Mouse (Mus musculus) midbrain, embryonic 11.5 days (tissue): ENCODE results near the gene Msmb. TPM values are rescaled to one million over a fixed set of nuclear protein-coding genes. Genes with fewer than 3 reads are reported as not detected.
"Not testable (repeated sequence)": the region's sequence is repeated elsewhere in the genome, so short reads cannot be mapped to it uniquely, and the experiment has no call there.

ENCODE experiments used
- ATAC-seq: fragments of 200-750 bp; cut with Nextera tagmentation; 2 replicates; pipeline ENCODE4 v1.8.0; 2017; ENCODE audit warnings: moderate TSS enrichment, moderate library complexity; ENCODE audit not compliant: low FRiP score
- DNase-seq: peaks from one replicate; pipeline ENCODE4 v3.0.0; 2015; ENCODE audit warnings: low spot score; ENCODE audit errors: missing footprints
- H3K27ac ChIP-seq: fragments of 300-500 bp; sonication (generic); 2 replicates; pipeline ENCODE4 v1.5.1; 2014; ENCODE audit warnings: low read depth, low read length
- H3K27me3 ChIP-seq: fragments of 300-500 bp; sonication (generic); 2 replicates; pipeline ENCODE4 v1.6.1; 2014; ENCODE audit warnings: mild to moderate bottlenecking, low read length, moderate library complexity, mixed read lengths; ENCODE audit not compliant: control insufficient read depth, insufficient read depth
- H3K36me3 ChIP-seq: fragments of 300-500 bp; sonication (generic); 2 replicates; pipeline ENCODE4 v1.6.1; 2014; ENCODE audit warnings: mild to moderate bottlenecking, low read length, moderate library complexity, mixed read lengths; ENCODE audit not compliant: control insufficient read depth, insufficient read depth
- H3K4me1 ChIP-seq: fragments of 300-500 bp; sonication (generic); 2 replicates; pipeline ENCODE4 v1.6.1; 2014; ENCODE audit warnings: low read length; ENCODE audit not compliant: control insufficient read depth, insufficient read depth
- H3K4me2 ChIP-seq: fragments of 300-500 bp; sonication (generic); 2 replicates; pipeline ENCODE4 v1.6.1; 2014; ENCODE audit warnings: mild to moderate bottlenecking, moderate library complexity
- H3K4me3 ChIP-seq: fragments of 300-500 bp; sonication (generic); 2 replicates; pipeline ENCODE4 v1.5.1; 2014; ENCODE audit warnings: low read depth, low read length
- H3K9ac ChIP-seq: fragments of 300-500 bp; sonication (generic); 2 replicates; pipeline ENCODE4 v1.6.1; 2014; ENCODE audit warnings: low read length
- H3K9me3 ChIP-seq: fragments of 300-500 bp; sonication (generic); 2 replicates; pipeline ENCODE4 v1.6.1; 2016; ENCODE audit warnings: low read length; ENCODE audit not compliant: control insufficient read depth
- WGBS: fragments of 180-500 bp; shearing (Covaris S2); extraction: QIAGEN DNeasy Blood & Tissue Kit; methylation state at CpG from one replicate; pipeline ENCODE4 v1.1.7; 2014; 5-methylcytosine and 5-hydroxymethylcytosine counted together
- polyA plus RNA-seq: library from polyadenylated mRNA; unstranded; fragments of >200 nt; fragmentation: Nextera tagmentation; extraction: Ambion mirVana; gene quantifications from 2 replicates; pipeline ENCODE4 v1.2.1, GENCODE M21; 2014

Msmb gene
- polyA plus RNA-seq, 1 experiment from 2014 or later: not detected

DNA sequence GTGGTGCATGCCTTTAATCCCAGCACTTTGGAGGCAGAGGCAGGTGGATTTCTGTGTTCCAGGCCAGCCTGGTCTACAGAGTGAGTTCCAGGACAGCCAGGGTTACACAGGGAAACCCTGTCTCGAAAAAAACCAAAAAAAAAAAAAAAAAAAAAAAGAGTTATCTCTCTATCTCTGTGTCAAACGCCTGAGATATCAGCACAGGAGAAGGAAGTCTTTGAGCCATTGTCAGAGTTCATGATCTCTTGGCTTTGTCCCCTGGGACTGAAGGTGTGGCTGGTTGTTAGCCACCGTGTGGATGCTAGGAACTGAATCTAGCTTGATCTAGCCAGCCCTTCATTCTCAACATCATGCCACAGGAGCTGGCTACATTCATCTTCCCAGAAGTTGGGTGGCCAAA lies 5.4 kb upstream of the Msmb start:
- H3K9ac ChIP-seq, H3K4me2 ChIP-seq, H3K27ac ChIP-seq, DNase-seq, H3K4me1 ChIP-seq, H3K4me3 ChIP-seq, ATAC-seq, H3K36me3 ChIP-seq, H3K9me3 ChIP-seq, H3K27me3 ChIP-seq: not testable (repeated sequence)
- 81% methylated on average over 3 of the region's 3 CpGs for WGBS

DNA sequence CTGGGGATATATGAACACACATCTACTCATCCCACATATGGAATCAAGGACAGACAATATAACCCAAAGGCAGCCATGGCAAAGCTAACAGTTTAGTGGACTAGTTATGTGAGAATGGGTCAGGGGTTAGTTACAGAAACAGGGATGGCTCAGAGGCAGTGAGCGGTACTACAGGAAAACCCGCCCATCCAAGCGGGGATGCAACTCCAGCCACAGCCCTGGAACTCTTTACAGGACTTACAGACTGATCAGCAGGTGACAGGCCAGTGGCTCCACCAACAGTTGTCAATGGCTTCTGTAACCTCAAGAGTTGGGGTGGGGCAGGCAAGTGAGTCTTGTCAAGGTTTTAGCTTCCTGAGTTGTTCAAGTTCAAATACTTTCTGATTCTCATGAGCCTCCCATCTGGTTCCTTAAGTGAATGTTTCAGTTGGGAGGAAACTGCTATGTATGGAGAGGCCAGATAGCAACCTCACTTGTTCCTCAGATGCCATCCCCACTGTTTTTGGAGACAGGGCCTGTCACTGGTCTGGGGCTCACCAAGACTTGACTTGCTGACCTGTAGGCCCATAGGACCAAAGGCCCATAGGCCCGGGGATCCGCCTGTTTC lies 1.4 kb upstream of the Msmb start:
- H3K36me3 ChIP-seq: no peaks in the 10 kb centered on the region
- ATAC-seq: no peak
- no peak overlapping the region for H3K9ac ChIP-seq
- no peaks in the 10 kb centered on the region for H3K4me1 ChIP-seq
- H3K9me3 ChIP-seq: no peaks in the 10 kb centered on the region
- no peak overlapping the region for H3K4me3 ChIP-seq
- H3K27ac ChIP-seq: no peak overlapping the region
- 79% methylated on average over 5 of the region's 5 CpGs for WGBS
- no peak overlapping the region for H3K4me2 ChIP-seq
- no peaks in the 10 kb centered on the region for H3K27me3 ChIP-seq
- no peak for DNase-seq

DNA sequence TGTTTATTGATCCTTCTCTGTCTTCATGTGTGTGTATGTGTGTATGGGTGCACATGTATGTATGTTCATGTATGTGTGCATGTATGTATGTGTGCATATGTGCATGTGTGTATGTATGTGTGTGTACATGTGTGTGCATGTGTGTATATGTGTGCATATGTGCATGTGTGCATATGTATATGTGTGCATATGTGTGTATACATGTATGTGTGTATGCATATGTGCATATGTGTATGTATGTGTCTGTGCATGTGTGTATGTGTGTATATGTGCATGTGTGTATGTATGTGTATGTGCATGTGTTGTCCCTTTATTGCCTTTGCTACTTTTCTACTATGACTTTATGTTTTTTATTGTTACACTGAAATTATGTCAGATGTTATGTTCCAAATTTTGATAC lies 2.9 kb downstream of the Msmb start:
- H3K9me3 ChIP-seq: peaks cover 3% of the 10 kb centered on the region; the same call in 1 of the 2 replicates
- ATAC-seq (no peak), DNase-seq (no peak)
- no peaks in the 10 kb centered on the region for H3K27me3 ChIP-seq
- no peak overlapping the region for H3K4me2 ChIP-seq
- H3K4me1 ChIP-seq: no peaks in the 10 kb centered on the region
- H3K36me3 ChIP-seq: no peaks in the 10 kb centered on the region
- H3K9ac ChIP-seq: no peak overlapping the region
- H3K4me3 ChIP-seq: no peak overlapping the region
- no peak overlapping the region for H3K27ac ChIP-seq

DNA sequence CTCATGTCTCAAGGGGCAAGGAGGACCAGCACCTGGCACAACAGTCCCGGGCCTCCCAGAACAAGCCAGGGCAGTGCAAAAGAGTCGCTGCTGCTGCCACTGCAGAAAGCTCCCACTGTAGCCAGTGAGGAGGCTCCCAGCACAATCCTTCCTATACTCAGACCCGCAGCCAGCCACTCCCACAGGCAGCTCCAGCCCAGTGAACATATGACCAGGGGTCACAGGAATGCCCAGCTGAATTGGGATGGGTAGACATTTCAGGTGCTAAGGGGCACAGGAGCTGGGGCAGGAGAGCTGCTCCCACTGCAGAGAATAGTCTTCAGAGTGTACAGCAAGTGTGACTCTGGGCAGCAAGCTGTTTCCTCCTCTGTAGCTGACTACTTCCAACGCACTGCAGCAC lies 3.6 kb downstream of the Msmb start:
- Histone ChIP-seq H3K4me1 (no peaks in the 10 kb centered on the region), H3K9ac (no peak overlapping the region), H3K27me3 (no peaks in the 10 kb centered on the region), H3K36me3 (no peaks in the 10 kb centered on the region), H3K4me3 (no peak overlapping the region), H3K9me3 (peaks cover 3% of the 10 kb centered on the region; the same call in 1 of the 2 replicates), H3K27ac (no peak overlapping the region), H3K4me2 (no peak overlapping the region)
- ATAC-seq: no peak
- 77% methylated on average over 4 of the region's 4 CpGs for WGBS
- DNase-seq: no peak

DNA sequence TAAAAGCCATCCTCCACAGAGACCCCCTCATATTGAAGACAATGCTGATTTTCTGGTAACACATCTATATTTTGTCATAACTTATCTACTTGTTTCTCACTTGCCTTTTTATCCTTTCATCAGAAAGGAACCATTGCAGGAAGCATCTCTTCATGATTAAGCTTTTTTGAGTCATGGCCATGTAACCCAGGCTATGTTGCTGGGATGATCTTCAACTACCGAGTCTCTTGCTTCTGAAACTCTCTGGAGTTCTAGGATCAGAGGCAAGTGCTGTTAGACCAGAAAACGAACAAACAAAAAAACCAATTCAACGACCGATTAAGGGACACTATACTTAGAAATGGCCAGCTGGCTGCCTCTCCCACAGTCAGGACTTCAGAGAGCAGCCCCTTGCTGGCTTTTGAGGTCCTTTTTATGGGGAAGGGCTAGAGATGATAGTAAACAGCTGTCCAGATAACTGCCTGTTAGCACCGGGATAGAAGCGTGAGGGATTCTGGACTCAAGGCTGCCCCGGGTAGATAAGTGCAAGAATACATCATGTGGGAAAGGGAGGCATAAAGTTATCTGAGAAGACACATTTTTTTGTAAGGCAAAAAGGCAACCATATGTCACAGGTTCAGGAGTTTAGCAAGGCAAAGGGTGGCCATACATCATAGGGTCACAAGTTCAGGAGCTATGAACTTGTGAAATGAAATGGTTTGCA lies 4.1 kb downstream of the Msmb start:
- no peak for DNase-seq
- Histone ChIP-seq H3K27me3 (no peaks in the 10 kb centered on the region), H3K36me3 (no peaks in the 10 kb centered on the region), H3K9me3 (peaks cover 3% of the 10 kb centered on the region; the same call in 1 of the 2 replicates), H3K27ac (no peak overlapping the region), H3K9ac (no peak overlapping the region), H3K4me3 (no peak overlapping the region), H3K4me2 (no peak overlapping the region), H3K4me1 (no peaks in the 10 kb centered on the region)
- ATAC-seq: no peak
- WGBS: 86% methylated on average over 7 of the region's 7 CpGs

DNA sequence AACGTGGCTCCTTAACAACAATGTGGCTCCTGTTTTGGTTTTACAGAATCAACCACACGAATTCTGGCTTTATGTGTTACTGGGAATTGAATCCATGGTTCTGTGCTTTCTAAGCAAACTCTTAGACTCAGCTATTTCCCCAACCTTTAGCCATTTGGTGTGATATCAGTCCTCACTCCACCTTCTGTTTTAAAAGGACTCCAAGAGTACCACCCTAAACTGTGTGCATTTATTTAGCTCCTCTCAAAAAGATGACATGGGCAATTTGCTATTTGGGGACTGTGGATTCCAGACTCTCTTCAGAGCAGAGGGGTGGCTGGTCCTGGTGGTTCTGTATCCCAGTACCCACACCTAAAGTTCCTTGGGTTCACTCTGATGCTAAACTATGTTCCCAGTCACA lies 4.8 kb downstream of the Msmb start:
- Histone ChIP-seq H3K4me1 (no peaks in the 10 kb centered on the region), H3K4me2 (no peak overlapping the region), H3K36me3 (no peaks in the 10 kb centered on the region), H3K27me3 (no peaks in the 10 kb centered on the region), H3K9ac (no peak overlapping the region), H3K4me3 (no peak overlapping the region), H3K9me3 (peaks cover 3% of the 10 kb centered on the region; the same call in 1 of the 2 replicates), H3K27ac (no peak overlapping the region)
- ATAC-seq: no peak
- WGBS: 51% methylated on average over 2 of the region's 2 CpGs
- DNase-seq: no peak

DNA sequence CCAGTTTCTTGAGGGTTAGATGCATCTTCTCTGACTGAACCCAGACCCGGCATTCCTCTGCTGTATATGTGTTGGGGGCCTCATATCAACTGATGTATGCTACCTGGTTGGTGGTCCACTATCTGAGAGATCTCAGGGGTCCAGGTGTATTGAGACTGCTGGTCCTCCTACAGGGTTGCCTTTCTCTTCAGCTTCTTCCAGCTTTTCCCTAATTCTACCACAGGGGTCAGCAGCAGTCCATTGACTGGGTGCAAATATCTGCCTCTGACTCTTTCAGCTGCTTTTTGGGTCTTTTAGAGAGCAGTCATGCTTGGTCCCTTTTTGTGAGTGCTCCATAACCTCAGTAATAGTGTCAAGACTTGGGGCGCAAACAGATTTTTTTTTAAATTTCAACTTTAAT lies 9.0 kb downstream of the Msmb start:
- WGBS: 86% methylated on average over 2 of the region's 2 CpGs
- no peak for DNase-seq
- no peak overlapping the region for H3K4me3 ChIP-seq
- no peak overlapping the region for H3K4me2 ChIP-seq
- H3K27me3 ChIP-seq: no peaks in the 10 kb centered on the region
- peaks cover 3% of the 10 kb centered on the region; the same call in 1 of the 2 replicates for H3K9me3 ChIP-seq
- H3K27ac ChIP-seq: no peak overlapping the region
- no peaks in the 10 kb centered on the region for H3K4me1 ChIP-seq
- H3K36me3 ChIP-seq: no peaks in the 10 kb centered on the region
- H3K9ac ChIP-seq: no peak overlapping the region
- ATAC-seq: no peak

DNA sequence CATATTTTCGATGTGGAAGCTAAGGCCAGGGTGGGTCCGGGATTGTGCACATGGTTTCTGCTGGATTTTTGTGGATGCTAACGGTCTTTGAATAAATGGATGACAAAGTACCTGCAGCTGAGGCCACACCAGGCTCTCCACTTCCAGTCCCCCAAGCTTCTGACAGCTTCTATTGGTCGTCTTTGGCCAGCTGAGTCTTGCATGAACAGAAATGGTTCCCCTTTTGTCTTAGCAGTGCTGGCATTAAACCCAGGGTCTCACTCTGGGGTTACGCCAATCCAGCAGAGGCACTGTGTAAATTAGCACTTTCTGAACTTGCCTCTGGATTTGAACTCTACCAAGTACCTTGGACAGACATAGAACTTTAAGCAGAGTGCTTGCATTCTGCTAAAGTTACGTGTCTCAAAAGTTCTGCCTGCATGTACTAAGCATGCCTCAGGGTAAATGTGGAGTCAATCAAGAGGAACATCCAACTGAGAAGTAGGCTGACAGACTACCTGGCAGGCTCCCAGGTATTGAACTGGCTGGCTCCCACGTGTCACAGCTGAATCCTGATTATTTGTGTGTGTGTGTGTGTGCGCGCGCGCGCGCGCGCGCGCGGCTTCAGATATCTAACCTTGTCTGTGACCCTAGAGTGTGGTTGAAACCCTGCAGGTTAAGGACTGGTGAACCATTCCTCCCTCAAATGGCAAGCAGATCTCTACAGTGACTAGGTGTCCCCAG lies 10.6 kb downstream of the Msmb start:
- DNase-seq (no peak), ATAC-seq (no peak)
- H3K4me1 ChIP-seq: no peaks in the 10 kb centered on the region
- H3K9ac ChIP-seq: no peak overlapping the region
- H3K27ac ChIP-seq: no peak overlapping the region
- no peak overlapping the region for H3K4me3 ChIP-seq
- no peaks in the 10 kb centered on the region for H3K36me3 ChIP-seq
- H3K27me3 ChIP-seq: no peaks in the 10 kb centered on the region
- H3K4me2 ChIP-seq: no peak overlapping the region
- WGBS: 92% methylated on average over 18 of the region's 18 CpGs
- H3K9me3 ChIP-seq: peaks cover 3% of the 10 kb centered on the region; the same call in 1 of the 2 replicates

DNA sequence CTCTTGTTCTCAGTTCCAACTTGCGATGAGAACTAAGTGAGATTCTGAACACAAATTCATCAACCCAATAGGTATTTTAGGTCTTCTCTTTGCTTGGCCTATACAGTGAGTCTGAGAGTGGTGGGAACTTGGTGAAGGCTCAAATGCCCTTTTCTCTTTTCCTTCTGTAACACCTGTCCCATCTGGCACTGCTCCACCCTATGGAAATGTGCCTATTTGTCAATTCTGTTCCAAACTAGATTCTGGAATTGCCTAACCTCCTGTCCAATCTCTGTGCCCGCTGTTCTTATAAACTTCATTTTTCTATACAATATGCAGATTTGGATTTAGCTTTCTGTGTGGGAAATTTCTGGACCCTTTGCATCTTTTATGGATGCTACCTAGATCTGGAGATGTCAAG lies 11.3 kb downstream of the Msmb start:
- DNase-seq: no peak
- WGBS: 94% methylated on average over 2 of the region's 2 CpGs

More for the DNA sequence above, 11.3 kb downstream of the Msmb start:
- no peaks in the 10 kb centered on the region; the same call in 1 of the 2 replicates for H3K9me3 ChIP-seq
- H3K4me1 ChIP-seq: no peaks in the 10 kb centered on the region
- H3K36me3 ChIP-seq: no peaks in the 10 kb centered on the region
- no peaks in the 10 kb centered on the region for H3K27me3 ChIP-seq
- no peak overlapping the region for H3K9ac ChIP-seq
- H3K27ac ChIP-seq: no peak overlapping the region
- H3K4me3 ChIP-seq: no peak overlapping the region
- ATAC-seq: no peak
- no peak overlapping the region for H3K4me2 ChIP-seq
